In the genomic region with DNA sequence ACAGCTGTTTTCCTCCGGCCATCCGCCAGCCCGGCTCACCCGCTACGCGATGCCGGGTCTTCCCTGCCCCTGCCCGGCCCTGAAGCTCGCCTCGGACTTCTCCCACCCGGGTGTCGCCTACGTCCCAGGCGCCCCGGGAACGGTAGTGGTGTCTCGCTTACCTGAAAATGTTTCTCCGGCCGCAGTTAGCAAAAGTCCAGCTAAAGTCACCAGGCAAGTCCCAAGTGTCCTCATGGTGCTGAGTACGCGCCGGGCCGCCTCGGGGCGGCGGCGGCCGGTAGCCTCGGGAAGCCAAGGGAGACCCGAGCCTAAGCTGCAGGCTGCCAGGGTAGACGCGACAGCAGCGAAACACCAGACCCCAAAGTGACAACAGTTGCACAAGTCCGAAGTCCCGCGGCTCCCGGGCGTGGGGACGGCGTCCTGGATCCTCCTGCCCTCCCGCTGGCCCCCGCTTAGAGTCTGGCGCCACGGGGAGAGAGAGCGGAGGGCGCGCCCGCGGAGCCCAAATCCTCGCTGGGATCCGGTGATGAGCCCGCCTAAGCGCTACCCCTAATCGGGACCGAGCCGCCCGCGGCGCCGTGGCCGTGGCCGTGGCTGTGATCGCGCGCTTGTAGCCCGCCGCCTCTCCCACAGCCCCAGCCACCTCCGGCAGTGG, we compare ENCODE assay signal across 8 mouse cellular contexts. TPM values are rescaled to one million over a fixed set of nuclear protein-coding genes. Genes with fewer than 3 reads are reported as not detected.
DNase-seq lines count a peak whose midpoint lies in the region; ATAC-seq and TF ChIP-seq lines count a peak whose summit lies in the region.

No protein-coding gene starts in this region.

- peak overlapping the region; percentile 93 for H3K4me2 ChIP-seq in intestine, embryonic 15.5 days (replicated peaks)

- TF ChIP-seq POLR2A in lung, adult 2 months (IDR thresholded peaks at IDR 0.05; ENCODE audit: borderline replicate concordance, extremely low read depth, low read depth, low read length) = no peak
- no peak for TF ChIP-seq POLR2A in olfactory bulb, adult 2 months (IDR thresholded peaks at IDR 0.05; ENCODE audit: insufficient read depth, low read depth, low read length)

- no peaks in the 10 kb centered on the region for H3K4me1 ChIP-seq in intestine, embryonic 15.5 days (replicated peaks)
- H3K4me1 ChIP-seq in lung, adult 2 months (ENCODE audit: control insufficient read depth, insufficient read depth, low read length) = peaks cover 6% of the 10 kb centered on the region; the same call in 1 of the 2 replicates
- H3K4me1 ChIP-seq in olfactory bulb, adult 2 months (ENCODE audit: control insufficient read depth, insufficient read depth, low read length) = no peaks in the 10 kb centered on the region

- peak overlapping the region; percentile 79 for H3K27ac ChIP-seq in intestine, embryonic 15.5 days
- peak overlapping the region; percentile 89 for H3K27ac ChIP-seq in olfactory bulb, adult 2 months (ENCODE audit: insufficient read depth, low read depth, low read length)

- H3K4me3 ChIP-seq in intestine, embryonic 15.5 days (replicated peaks) = peak overlapping the region; percentile 80
- H3K4me3 ChIP-seq in lung, adult 2 months (replicated peaks; ENCODE audit: extremely low read depth, low read depth, low read length) = peak overlapping the region; percentile 58
- H3K4me3 ChIP-seq in olfactory bulb, adult 2 months (ENCODE audit: insufficient read depth, low read depth, low read length) = peak overlapping the region; percentile 87

- WGBS in intestine, embryonic 15.5 days = under 1% methylated on average over 63 of the region's 68 CpGs
- under 1% methylated on average over 61 of the region's 68 CpGs for WGBS in lung, adult 2 months
- WGBS in olfactory bulb, adult 2 months = under 1% methylated on average over 68 of the region's 68 CpGs

- H3K9ac ChIP-seq in intestine, embryonic 15.5 days = peak overlapping the region; percentile 84

- no peaks in the 10 kb centered on the region for H3K9me3 ChIP-seq in intestine, embryonic 15.5 days

- peak; percentile 79 for DNase-seq in kidney, adult 18-20 months
- DNase-seq in kidney, postnatal 14 days = no peak
- DNase-seq in cerebellum, adult 18-20 months = peak; percentile 10 to 16
- peak; percentile 42 for DNase-seq in forelimb bud, embryonic 11.5 days (ENCODE audit: low read depth, low spot score)
- DNase-seq in lung, adult 2 months = peak; percentile 73
- no peak for DNase-seq in layer of hippocampus, postnatal 14 days (ENCODE audit: low spot score in 2 of 2)

- 0 out of 2 replicates have a peak, but pooled peaks cover 6% of the 10 kb centered on the region for H3K27me3 ChIP-seq in intestine, embryonic 15.5 days (replicated peaks)

- peak; percentile 70 for ATAC-seq in intestine, embryonic 15.5 days

- H3K36me3 ChIP-seq in intestine, embryonic 15.5 days = no peaks in the 10 kb centered on the region

- no peak for TF ChIP-seq CTCF in lung, adult 2 months (IDR thresholded peaks at IDR 0.05; ENCODE audit: insufficient read depth, low read length)
- TF ChIP-seq CTCF in olfactory bulb, adult 2 months (IDR thresholded peaks at IDR 0.05; ENCODE audit: insufficient read depth, low read depth, low read length) = no peak

RNA-seq across cellular contexts. Expression of a gene that starts 0.3 kb away (rescaled TPM):
- polyA plus RNA-seq in intestine, embryonic 15.5 days (2015; fragmentation: Nextera tagmentation; extraction: Ambion mirVana) = 11.2 and 11.9 TPM in 2 replicates
- 58.8 and 69.9 TPM in 2 replicates for polyA plus RNA-seq in lung, adult 2 months (2012; rRNA removed)
- polyA plus RNA-seq in olfactory bulb, adult 2 months (2012; ENCODE audit: insufficient read depth, insufficient read length, low replicate concordance, missing spikeins) = not detected in 2 replicates
- total RNA-seq in layer of hippocampus, postnatal 14 days (2021) = 10 to 100 TPM; 27.7 TPM

Comparison
In these comparisons a context has a peak if more than half of its experiments do, and no peak if none do; other contexts are left out.
1. DNase-seq: peak in kidney, adult 18-20 months (single experiment), cerebellum, adult 18-20 months (2 of 2), forelimb bud, embryonic 11.5 days (single experiment) and lung, adult 2 months (single experiment); none in kidney, postnatal 14 days (single experiment) and layer of hippocampus, postnatal 14 days (0 of 2).
2. Peak in every context shown above with its lines, with median percentiles within 50 percentile points of each other: H3K4me3 ChIP-seq.